Mouse (Mus musculus) adrenal gland, postnatal 36 days (tissue): ENCODE data around the gene Smyd4. TPM values are rescaled to one million over a fixed set of nuclear protein-coding genes. Genes with fewer than 3 reads are reported as not detected.
"Not testable (repeated sequence)": the region's sequence is repeated elsewhere in the genome, so short reads cannot be mapped to it uniquely, and the experiment has no call there.

Source experiments
- DNase-seq, 2 experiments: peaks; one replicate each; pipeline ENCODE4 v3.0.0; 2021; ENCODE audit warnings: mixed read lengths in 1 of 2
- total RNA-seq, 2 experiments: library from RNA; stranded (reverse); gene quantifications; 2 replicates each; pipeline ENCODE4 v1.2.3; 2021

Smyd4 gene
- total RNA-seq, 2 experiments from 2014 or later, result 9.9 to 10.9 TPM

DNA sequence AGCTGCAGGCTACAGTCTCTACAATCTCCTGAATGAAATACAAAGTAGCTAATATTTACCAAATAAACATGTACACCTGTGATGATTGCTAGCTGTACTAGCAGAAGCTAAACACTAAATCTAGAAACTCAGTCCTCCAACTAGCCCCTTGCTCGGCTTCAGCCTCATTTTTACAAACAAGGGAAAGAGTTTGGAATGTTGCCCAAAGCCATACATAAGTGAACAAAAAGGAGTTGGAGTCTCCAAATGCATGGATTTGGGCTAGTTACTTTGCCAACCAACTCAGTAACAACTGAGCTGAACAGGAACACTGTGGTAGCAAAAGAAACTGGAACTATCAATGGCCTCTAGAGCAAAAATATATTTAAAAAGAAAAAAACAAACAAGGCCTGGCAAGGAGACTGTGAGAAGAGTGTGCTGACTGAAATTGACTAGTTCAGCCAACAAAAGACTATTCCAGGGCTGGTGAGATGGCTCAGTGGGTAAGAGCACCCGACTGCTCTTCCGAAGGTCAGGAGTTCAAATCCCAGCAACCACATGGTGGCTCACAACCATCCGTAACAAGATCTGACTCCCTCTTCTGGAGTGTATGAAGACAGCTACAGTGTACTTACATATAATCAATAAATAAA is 1.6 kb upstream of the Smyd4 start:
- no peak for DNase-seq

DNA sequence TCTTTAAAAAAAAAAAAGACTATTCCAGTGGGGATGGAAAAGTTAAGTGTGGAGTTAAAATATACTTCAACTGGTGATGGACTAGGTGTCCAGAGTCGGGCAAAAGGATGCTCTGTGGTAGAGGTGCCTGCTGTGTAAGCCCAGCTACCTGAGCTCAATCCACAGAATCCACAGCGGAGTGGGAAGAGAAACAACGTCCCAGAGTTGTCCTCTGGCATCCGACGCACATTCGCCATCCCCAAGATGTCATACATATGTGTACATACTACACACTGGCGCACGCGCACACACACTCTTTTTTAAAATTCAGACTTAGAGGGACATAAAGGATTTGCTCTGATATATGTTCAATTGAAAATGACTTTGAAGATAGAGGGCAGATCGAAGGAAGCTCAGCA is 1.0 kb upstream of the Smyd4 start:
- no peak for DNase-seq

DNA sequence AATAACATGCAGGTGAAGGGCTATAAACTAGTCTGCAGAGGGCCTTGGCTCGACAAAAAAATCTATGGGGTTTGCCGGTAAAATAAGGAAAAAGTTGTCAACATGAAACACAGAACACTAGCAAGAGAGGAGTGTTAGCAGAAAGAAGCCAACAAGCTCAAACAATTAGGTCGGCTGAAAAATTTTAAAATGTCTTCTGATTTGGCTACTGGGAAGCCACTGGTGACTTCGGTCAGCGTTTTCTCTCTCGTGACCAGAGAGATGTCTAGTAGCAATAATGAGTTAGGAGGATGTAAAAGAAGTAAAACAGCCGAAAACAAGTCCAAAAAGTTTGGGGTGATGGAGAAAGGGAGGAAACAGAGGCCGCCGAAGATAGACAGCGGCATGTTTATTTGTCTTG is 637 bp upstream of the Smyd4 start:
- DNase-seq, result no peak

DNA sequence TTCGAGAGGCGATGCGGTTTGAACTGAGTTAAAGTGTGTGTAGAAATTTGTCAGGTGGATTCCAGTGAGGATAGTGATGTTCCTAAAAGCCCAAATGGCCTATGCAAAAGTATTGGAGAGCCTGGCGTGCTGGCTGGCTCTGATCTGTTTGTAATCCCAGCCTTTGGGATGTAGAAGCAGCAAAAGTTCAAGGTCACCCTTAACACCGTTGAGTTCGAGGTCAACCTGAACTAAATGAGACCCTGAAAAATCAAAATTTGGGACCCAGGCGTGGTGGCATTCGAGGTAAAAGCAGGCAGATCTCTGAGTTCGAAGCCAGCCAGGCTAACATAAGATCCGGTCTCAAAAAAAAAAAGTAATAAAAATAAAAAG is 643 bp downstream of the Smyd4 start:
- DNase-seq, result no peak

DNA sequence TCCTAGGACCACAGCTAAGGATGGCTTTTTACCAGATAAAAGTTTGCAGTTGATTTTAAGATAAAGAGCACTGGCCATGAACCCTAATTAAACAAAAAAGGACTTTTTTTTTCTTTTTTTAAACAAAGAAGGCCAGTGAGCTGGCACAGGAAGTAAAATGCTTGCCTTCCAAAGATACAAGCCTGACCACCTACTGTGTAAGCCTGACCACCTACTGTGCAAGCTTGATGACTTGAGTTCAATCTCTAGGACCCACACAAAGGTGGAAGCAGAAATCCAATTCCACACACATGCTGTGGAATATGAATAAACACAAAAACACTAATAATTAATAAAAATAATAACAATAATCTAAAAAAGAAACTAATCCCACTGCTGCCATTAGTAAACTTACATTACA is 3.0 kb downstream of the Smyd4 start:
- no peak for DNase-seq

DNA sequence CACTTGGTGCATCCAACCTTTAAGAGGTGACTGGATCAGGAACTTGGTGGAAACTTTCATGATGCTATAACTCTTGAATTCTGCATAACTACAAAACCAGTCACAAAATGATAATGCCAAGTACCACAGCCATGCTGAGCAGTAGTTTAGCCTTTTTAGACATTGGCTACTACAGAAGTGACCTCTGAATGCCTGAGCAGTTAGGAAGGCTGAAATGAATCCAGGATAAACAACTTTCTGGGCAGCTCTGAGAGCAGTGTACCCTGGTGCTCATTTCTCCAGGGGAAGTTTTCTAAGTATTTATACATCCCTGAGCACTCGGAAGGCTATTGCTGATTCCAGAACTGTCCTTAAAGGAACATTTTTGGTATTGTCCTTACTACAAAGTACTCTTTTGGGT is 7.2 kb downstream of the Smyd4 start:
- DNase-seq, result no peak

DNA sequence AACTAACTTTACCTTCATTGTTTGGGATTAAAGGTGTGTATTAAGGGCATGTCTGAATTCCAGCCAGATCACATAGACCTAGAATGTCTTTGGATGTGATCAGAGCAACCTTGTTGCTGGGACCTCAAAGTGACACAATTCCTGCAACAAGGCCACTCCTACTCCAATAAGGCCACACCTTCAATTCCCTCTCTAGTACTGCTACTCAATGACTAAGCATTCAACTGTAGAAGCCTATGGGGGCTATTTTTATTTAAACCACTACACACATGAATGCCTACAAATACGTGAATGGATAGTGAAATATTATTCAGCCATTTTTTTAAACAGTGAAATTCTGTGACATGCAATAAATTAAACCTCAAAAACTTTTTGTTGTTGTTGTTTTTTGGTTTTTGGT is 28.9 kb downstream of the Smyd4 start:
- no peak for DNase-seq

DNA sequence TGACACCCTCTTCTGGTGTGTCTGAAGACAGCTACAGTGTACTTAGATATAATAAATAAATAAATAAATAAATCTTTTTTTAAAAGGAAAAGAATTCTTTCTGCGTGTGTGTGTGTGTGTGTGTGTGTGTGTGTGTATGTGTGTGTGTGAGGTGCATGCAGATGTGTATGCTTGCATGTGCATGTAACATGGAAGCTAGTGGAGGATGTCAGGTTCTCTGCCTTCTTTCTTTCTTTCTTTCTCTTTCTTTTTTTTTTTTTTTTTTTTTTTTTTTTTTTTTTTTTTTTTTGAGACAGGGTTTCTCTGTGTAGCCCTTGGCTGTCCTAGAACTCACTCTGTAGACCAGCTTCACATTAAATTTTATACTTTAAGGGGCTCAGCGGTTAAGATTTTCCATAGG is 30.6 kb downstream of the Smyd4 start:
- not testable (repeated sequence) for DNase-seq

DNA sequence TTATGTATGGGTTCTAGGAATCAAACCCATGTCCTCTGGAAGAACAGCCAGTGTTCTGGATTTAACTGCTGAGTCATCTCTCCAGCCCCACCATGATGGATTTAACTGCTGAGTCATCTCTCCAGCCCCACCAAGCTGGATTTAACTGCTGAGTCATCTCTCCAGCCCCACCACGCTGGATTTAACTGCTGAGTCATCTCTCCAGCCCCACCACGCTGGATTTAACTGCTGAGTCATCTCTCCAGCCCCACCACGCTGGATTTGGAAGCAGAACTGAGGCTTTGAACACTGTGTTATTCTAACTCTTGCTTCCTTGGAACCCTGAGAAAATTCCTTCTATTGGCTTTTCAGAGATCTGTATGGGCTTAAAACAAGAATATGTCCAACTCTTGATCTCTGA is 35.3 kb downstream of the Smyd4 start:
- peak; percentile 33 to 34 for DNase-seq

DNA sequence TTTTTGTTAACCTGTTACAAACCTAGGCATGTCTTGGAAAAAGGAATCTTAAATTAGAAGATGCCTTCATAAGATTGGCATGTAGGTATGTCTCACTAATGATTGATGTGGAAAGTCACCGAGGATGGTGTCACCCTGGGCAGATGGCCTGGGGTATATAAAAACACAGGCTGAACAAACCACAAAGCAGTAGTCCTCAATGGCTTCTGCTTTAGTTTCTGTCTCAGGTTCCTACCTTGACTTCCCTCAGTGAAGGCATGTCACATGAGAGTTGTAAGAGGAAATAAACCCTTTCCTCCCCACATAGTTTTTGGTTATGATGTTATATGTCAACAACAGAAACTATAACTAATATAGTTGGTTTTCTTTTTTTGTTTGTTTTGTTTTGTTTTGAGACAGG is 47.4 kb downstream of the Smyd4 start:
- no peak for DNase-seq

DNA sequence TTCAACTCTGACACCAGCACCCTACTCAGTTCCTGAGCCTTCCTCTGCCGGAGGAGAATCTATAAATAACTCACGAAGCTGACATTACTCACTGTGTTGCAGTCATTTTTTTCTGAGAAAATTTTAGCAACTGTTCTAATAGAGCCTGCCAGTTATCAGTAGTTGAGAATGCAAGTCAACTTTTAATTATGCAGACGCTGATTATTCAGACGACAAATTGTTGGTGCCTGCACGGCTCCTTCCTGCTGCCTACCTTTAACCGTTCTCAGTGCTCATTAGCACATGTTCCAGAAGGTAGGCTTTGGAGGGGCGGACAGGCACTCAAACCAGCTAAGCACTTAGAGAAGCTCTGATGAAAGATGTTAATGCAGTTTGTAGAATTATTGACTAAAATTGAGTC is 49.2 kb downstream of the Smyd4 start:
- DNase-seq, result no peak

DNA sequence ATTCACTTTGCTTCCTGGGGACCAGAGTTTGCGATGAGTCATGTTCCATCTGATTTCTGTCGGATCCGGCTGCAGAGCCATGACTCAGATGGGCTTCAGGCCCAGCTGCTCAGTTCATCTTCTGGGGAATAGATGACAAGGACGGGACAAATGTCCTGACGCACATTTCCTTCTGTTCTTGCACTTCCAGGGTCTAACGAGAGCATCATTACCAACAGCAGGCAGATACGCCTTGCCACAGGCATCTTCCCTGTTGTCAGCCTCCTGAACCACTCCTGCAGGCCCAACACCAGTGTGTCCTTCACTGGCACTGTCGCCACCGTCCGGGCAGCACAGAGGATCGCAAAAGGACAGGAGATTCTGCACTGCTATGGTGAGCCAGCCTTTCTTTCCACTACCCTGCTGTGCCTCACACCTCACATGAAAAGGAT is 51.2 kb downstream of the Smyd4 start:
- DNase-seq, result peak; percentile 74 to 76

DNA sequence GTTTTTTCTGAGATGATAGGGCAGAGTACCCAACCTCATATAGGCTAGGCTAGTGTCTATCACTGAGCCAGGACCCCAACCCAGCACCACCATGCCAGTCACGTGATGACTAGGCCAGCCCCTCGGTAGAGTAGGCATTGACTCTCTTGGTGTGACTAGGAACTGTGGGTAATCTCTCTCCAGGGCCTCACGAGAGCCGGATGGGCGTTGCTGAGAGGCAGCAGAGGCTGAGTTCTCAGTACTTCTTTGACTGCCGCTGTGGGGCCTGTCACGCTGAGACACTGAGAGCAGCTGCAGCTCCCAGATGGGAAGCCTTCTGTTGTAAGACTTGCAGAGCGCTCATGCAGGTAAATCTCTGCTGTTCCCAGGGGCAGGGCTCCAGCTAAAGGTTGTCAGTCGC is 51.9 kb downstream of the Smyd4 start:
- no peak for DNase-seq

DNA sequence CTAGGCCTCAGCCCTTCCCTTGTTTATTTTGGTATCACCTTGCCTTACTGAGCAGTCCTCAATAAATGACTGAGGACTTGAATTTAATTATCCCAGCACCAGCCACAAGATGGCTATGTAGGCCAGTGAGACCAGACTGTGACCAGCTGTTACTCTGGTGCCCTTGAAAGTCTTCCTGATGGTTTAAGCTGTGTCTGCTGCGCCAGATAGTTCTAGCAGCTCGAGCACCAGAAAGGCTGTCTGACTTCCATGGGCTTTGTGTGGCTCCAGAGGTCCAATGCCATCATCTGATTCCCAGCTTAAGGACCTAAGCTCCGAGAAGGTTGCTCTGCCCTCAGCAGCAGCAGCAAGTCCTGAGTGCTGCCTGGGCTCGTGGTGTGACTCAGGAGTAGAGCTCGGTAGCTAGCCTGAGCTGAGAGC is 54.0 kb downstream of the Smyd4 start:
- DNase-seq, result peak; percentile 47 to 61

DNA sequence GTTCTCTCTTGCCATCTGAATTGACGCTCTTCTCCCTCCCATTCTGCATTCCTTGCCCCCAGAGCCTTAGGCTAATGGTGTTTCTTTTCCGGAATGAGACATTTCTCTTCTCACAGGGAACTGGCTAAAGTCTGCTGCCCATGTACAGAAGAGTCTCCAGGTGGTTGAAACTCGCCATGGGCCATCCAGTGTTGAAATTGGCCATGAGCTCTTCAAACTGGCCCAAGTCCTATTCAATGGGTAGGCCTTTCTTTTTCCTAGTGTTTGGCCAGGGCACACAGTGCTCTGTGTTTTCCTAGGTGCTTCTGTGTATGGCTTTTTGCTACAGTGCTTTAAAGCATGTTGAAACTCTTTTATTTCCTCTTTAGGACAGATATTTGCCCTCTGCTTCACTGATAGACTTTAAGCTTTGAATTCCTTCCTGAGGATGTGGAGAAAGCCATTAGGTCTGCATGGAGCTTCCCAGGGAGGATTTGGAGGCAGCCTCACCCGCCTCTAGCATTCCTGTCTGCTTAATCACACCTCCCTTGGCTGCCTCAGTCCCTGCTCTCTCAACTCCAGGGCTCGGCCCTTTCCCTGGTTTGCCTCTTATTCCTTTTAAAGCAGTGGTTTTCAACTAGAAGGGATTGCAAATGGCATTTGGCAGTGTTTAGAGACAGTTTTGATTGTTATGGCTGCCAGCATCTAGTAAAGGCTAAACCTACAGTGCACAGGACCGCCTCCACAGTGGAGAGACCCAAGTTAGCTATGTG is 55.2 kb downstream of the Smyd4 start:
- DNase-seq, result peak; percentile 29 to 64

DNA sequence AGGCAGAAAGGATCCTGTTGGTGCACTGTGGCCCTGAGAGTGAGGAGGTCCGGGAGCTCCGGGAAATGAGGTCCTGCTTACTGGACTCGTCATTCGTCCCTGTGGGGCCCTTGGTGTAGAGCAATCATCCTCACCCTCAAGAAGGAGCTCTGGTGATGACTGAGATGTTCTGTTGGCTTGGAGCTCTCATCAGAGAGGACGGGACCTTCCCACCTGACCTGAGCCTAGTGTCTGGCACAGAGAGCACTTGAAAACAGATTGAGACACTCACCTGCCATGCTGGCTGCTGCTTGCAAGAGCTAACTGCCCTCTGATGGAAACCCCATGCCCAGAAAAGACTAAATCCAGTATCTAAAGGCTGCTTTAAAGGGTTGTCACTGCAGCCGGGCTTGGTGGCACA is 56.6 kb downstream of the Smyd4 start:
- DNase-seq, result no peak

DNA sequence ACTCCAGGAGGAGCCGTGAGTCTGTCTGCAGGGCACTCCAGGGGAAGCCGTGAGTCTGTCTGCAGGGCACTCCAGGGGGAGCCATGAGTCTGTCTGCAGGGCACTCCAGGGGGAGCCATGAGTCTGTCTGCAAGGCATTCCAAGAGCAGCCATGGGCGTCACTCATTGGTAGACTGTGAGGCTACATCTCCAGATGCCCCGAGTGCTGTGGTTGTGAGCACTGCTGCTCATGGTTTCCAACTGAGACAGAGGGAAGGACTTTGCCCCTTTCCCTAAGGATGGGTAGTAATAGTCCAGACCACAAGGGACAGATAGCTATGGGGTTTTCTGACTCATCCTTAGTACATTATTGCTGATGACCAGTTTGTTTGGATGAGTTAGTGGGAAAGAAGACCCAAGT is 57.9 kb downstream of the Smyd4 start:
- no peak for DNase-seq

DNA sequence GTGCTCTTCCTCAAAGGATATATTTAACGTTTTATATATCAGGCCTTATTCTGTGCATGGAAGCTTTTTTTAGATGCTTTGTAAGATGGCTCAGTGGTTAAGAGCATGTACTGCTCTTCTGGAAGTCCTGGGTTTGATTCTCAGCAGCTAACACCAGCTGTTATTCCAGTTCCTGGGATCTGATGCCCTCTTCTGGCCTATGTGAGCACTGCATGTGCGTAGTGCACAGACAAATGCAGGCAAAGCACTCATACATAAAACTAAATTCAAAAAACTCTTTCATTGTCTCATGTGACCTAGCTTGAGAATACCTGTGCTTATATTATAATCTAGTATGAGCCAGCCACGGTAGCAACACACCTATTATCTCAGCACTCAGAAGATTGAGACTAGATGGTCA is 58.6 kb downstream of the Smyd4 start:
- DNase-seq, result peak; percentile 59 to 65

DNA sequence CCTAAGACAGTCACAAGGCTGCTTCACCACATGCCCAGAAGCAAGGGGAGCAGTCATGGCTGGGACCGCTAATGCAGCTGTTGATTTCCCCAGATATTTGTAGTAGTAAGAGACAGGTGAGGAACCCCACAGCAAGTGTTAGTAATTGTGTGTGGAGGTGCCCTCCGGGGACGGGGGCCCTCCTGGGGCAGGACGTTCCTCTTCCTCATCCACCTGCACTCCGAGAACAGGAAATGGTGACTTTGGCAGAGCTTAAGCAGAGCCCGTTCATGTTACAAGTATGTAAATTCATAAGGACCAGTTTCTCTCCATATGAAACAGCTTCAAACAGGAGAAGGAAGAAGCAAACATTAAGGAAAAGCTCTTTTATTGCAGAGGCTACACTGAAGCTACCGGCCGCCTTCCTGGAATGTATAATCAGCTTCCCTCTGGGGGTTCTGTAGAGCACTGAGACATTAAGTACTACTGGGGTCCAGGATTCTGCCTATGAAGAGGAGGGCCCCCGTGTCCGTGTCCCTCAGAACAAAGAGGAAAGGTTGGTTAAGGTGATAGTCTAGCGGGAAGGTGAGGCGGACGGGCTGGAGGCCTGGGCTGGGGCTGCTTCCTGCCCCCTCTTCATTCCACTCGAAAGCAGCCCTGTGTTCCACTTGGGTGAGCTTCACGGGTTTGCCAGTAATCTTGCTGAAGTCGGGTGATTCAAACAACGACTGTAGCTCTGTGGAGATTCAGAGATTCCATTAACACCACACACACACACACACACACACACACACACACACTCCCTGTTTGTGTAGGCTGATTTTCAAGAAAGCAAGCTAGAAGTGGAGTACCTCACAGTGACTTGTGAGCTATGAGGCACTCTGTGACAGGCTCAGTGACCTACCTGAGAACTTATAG is 61.7 kb downstream of the Smyd4 start:
- DNase-seq, result no peak

DNA sequence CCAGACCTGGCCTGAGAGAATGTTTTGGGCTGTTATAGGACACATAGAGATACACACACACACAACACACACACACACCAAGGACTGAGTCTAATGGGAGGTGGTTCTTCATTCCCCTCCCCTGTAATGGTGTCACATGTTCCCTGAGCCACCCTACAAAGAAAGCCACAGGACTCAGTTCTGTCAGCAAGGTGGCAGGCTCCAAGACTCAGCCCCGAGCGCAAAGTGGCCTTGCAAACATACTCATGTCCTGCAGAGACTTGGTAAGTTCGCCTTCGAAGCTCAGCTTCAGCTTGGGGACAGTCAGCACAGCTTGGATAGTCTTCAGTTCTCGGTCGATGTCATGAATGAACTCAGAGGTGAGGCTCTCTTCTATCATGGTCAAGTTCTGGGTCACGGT is 62.4 kb downstream of the Smyd4 start:
- DNase-seq, result no peak

DNA sequence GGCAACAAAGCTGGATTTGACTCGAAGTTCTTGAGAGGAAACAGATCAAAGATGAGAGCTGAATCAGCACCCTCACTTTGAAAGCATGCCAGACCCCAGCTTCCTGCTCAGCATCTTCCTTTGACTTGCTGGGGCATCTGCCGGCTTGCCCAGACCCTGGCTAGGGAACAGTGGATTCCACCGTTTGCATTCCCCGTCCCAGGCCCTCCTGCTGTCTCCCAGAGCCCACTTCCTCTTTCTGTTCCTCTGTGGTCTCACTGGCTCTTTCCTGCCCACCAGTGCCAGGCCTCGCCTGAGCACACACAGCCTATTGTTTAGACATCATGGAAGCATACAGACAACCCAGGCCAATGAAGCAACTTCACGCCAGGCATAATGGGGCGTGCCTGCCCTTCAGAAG is 66.9 kb downstream of the Smyd4 start:
- DNase-seq, result no peak

DNA sequence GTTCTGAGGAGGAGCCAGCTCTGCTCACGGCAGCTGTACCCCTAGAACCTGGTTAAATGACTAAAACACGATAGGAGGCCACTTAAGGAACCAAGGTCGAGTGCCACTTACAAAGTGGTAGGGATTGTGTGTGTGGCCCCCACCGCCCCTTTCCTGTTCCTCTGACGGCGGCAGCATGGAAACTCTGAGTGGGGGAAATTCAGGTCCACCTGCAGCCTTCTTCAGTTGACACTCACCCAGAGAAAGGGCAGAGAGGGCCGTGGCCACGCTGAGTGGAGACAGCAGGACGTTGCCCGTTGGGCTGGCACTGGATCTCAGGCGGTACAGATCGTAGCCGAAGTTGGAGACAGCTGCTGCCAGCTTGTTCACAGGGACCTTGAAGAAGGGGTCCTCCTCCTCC is 67.8 kb downstream of the Smyd4 start:
- DNase-seq, result peak in 1 of 2 experiments; percentile 19

DNA sequence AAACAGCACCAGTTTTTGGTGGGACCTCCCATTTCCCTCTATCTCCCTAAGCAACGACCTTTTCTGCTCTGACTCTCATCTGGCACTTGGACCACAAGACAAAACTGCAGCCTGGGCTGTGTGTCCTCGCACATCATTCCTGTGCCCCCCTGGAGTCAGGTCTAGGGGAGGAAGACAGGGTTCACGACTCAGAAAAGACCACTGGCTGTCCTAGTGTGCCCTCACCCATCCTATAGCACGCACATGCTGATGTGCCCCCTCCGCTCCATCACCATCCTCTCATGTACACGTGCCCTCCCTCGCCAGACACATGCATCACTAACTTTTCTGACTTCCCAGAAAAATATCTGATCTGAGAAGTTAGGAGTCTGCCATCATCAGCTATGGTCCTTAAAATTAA is 71.8 kb downstream of the Smyd4 start:
- DNase-seq, result no peak
